Mouse (Mus musculus) adrenal gland, adult (tissue): ENCODE data around the gene Zfhx3.
A peak's percentile ranks its signal among the peaks of the same experiment; 100 is the strongest.

Source experiments
- DNase-seq, 2 experiments: peaks; one replicate each; pipeline ENCODE4 v3.0.0; 2022 to 2023; ENCODE audit warnings: low spot score in 1 of 2; ENCODE audit not compliant: inconsistent age in 2 of 2

The Zfhx3 gene

GRCm38 (mm10) chr8:108738179-108738578, 795.7 kb downstream of the Zfhx3 start:
- DNase-seq: no peak

- DNase-seq: no peak
These were observed 797.1 kb downstream of the Zfhx3 start for GRCm38 (mm10) chr8:108739517-108739916.

GRCm38 (mm10) chr8:108740443-108740842, 798.0 kb downstream of the Zfhx3 start:
- DNase-seq: peak in 1 of 2 experiments; percentile 34

GRCm38 (mm10) chr8:108741651-108742050, 799.2 kb downstream of the Zfhx3 start:
- DNase-seq: peak in 1 of 2 experiments; percentile 72

GRCm38 (mm10) chr8:108742465-108742864, 800.0 kb downstream of the Zfhx3 start:
- DNase-seq: peak; percentile 52 to 79

- peak; percentile 91 to 92 for DNase-seq
These were observed 800.8 kb downstream of the Zfhx3 start for GRCm38 (mm10) chr8:108743238-108743637.

- peak in 1 of 2 experiments; percentile 37 for DNase-seq
These were observed 803.1 kb downstream of the Zfhx3 start for GRCm38 (mm10) chr8:108745551-108745950.

GRCm38 (mm10) chr8:108748095-108748494, 805.7 kb downstream of the Zfhx3 start:
- peak in 1 of 2 experiments; percentile 53 for DNase-seq

- peak; percentile 55 to 77 for DNase-seq
These were observed 806.5 kb downstream of the Zfhx3 start for GRCm38 (mm10) chr8:108748851-108749376.

- DNase-seq: peak in 1 of 2 experiments; percentile 50
These were observed 808.4 kb downstream of the Zfhx3 start for GRCm38 (mm10) chr8:108750806-108751205.

- DNase-seq: no peak
These were observed 812.1 kb downstream of the Zfhx3 start for GRCm38 (mm10) chr8:108754556-108754955.

GRCm38 (mm10) chr8:108755400-108756325, 813.2 kb downstream of the Zfhx3 start:
- peak in 1 of 2 experiments; percentile 64 for DNase-seq

- DNase-seq: peak; percentile 80 to 92
These were observed 817.3 kb downstream of the Zfhx3 start for GRCm38 (mm10) chr8:108759511-108760330.

- peak in 1 of 2 experiments; percentile 50 for DNase-seq
These were observed 818.3 kb downstream of the Zfhx3 start for GRCm38 (mm10) chr8:108760745-108761144.

GRCm38 (mm10) chr8:108762567-108762966, 820.1 kb downstream of the Zfhx3 start:
- no peak for DNase-seq

- peak in 1 of 2 experiments; percentile 47 for DNase-seq
These were observed 822.2 kb downstream of the Zfhx3 start for GRCm38 (mm10) chr8:108764403-108765194.

- DNase-seq: no peak
These were observed 823.7 kb downstream of the Zfhx3 start for GRCm38 (mm10) chr8:108766102-108766501.

- DNase-seq: no peak
These were observed 825.6 kb downstream of the Zfhx3 start for GRCm38 (mm10) chr8:108768051-108768450.

- DNase-seq: no peak
These were observed 827.9 kb downstream of the Zfhx3 start for GRCm38 (mm10) chr8:108770334-108770733.

GRCm38 (mm10) chr8:108773436-108773835, 831.0 kb downstream of the Zfhx3 start:
- DNase-seq: peak in 1 of 2 experiments; percentile 78
